Mouse (Mus musculus) spleen, adult 2 months (tissue): ENCODE results near the gene Hbs1l. TPM values are rescaled to one million over a fixed set of nuclear protein-coding genes. Genes with fewer than 3 reads are reported as not detected.
"Not testable (repeated sequence)": the region's sequence is repeated elsewhere in the genome, so short reads cannot be mapped to it uniquely, and the experiment has no call there.

Source experiments
- DNase-seq, 2 experiments: peaks; one replicate each; pipeline versions ENCODE4 v3.0.0 to v3.0.0-alpha.2; 2012 to 2021; ENCODE audit warnings: low spot score in 2 of 2, low read depth in 1 of 2
- H3K27ac ChIP-seq: fragments of 200-500 bp; 2 replicates; pipeline ENCODE4 v1.5.1; 2012; ENCODE audit warnings: low read length, inconsistent platforms; ENCODE audit not compliant: insufficient read depth
- H3K27me3 ChIP-seq: fragments of 200-500 bp; 2 replicates; pipeline ENCODE4 v1.6.1; 2012; ENCODE audit warnings: mild to moderate bottlenecking, moderate library complexity, low read length, inconsistent platforms; ENCODE audit not compliant: control insufficient read depth, insufficient read depth
- H3K36me3 ChIP-seq: fragments of 200-500 bp; 2 replicates; pipeline ENCODE4 v1.6.1; 2012; ENCODE audit warnings: mild to moderate bottlenecking, low read length, inconsistent platforms; ENCODE audit not compliant: control insufficient read depth, insufficient read depth
- H3K4me1 ChIP-seq: fragments of 200-500 bp; 2 replicates; pipeline ENCODE4 v1.6.1; 2011; ENCODE audit warnings: inconsistent platforms; ENCODE audit not compliant: control insufficient read depth, insufficient read depth, insufficient read length
- H3K4me3 ChIP-seq: fragments of 200-500 bp; 2 replicates; pipeline ENCODE4 v1.5.1; 2011; ENCODE audit warnings: mild to moderate bottlenecking, inconsistent platforms; ENCODE audit not compliant: insufficient read depth, insufficient read length; ENCODE audit errors: extremely low read depth
- CTCF ChIP-seq: fragments of 200-500 bp; IDR thresholded peaks from 2 replicates; pipeline ENCODE4 v1.5.1; 2011; ENCODE audit warnings: mild to moderate bottlenecking, inconsistent platforms; ENCODE audit not compliant: insufficient read depth, insufficient read length, insufficient replicate concordance; ENCODE audit errors: extremely low read depth
- POLR2A ChIP-seq: fragments of 200-500 bp; IDR thresholded peaks from 2 replicates; pipeline ENCODE4 v1.6.1; 2011; ENCODE audit warnings: low read depth, low read length, inconsistent platforms
- WGBS: fragments of 180-500 bp; shearing (Covaris S2); methylation state at CpG from one replicate; pipeline ENCODE4 v1.1.7; 2018; 5-methylcytosine and 5-hydroxymethylcytosine counted together
- polyA plus RNA-seq: library from polyadenylated mRNA; depleted of rRNA; stranded (reverse); fragments of >200 nt; gene quantifications from 2 replicates; pipeline ENCODE4 v1.2.3, GENCODE M21; 2012

The Hbs1l gene
- polyA plus RNA-seq, 1 experiment = 9.3 TPM

DNA sequence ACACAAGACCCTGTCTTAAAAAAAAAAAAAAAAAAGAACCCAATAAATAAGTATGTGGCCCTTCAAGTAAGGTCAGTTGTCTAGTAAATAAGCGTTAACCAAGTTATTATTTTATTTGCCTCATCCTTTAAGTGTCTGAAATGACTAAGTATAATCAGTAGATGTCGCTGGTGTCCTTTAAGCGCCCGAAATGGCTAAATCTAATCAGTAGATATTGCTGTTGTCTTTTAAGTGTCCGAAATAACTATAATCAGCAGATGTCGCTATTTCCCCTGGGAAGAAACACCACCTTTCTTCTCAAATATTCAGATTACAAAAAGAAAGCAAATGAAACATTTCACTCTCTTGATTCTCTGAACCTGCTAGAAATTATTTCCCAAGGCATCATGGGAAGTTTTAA is 87.1 kb downstream of the Hbs1l start:
- H3K4me1 ChIP-seq = no peaks in the 10 kb centered on the region
- no peaks in the 10 kb centered on the region for H3K36me3 ChIP-seq
- DNase-seq = peak in 1 of 2 experiments; percentile 49
- no peaks in the 10 kb centered on the region for H3K27me3 ChIP-seq
- H3K27ac ChIP-seq = no peak overlapping the region
- whole genome bisulfite sequencing = 8% methylated on average over 6 of the region's 6 CpGs
- TF ChIP-seq POLR2A = no peak
- TF ChIP-seq CTCF = no peak
- H3K4me3 ChIP-seq = no peak overlapping the region

DNA sequence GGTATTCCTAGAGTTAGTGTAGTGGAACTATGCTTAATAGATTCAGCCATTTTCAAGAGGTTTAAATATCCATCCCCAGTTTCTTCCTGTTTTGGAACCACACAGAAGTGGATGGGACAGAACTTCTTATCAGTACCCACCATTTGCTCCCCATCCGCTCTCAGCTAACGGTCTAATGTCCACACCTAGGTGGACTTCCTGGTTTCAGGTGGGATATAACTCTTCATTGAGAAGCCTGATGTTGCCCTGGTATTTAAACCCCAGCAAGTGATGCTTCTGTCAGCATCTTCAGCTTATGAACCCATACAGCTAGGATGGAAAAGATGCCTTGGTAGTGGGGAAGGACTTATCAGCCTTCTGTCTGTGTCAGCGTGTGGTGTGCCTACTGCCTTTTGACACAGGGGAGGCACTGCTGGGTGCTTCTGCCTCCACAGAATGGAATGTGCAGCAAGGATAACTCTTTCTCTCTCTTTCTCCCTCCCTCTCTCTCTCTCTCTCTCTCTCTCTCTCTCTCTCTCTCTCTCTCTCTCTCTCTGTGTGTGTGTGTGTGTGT is 89.4 kb downstream of the Hbs1l start:
- TF ChIP-seq POLR2A (no peak), CTCF (no peak)
- Histone ChIP-seq H3K4me3 (no peak overlapping the region), H3K36me3 (no peaks in the 10 kb centered on the region), H3K27ac (no peak overlapping the region), H3K27me3 (no peaks in the 10 kb centered on the region), H3K4me1 (no peaks in the 10 kb centered on the region)
- 62% methylated on average over 3 of the region's 3 CpGs for WGBS
- DNase-seq = no peak

DNA sequence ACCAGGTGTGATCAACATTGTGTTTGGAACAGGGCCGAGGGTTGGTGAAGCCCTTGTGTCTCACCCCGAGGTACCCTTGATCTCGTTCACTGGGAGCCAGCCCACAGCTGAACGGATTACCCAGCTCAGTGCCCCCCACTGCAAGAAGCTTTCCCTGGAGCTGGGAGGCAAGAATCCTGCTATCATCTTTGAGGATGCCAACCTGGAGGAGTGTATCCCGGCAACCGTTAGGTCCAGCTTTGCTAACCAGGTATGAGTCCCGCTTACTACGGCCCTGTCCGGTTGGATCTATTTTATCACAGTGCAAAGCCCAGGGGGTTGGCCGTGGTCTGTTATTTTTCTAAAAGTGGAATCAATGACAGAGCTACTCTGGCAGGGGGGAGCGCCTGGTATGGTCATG is 93.3 kb downstream of the Hbs1l start:
- DNase-seq = no peak
- H3K4me1 ChIP-seq = no peaks in the 10 kb centered on the region
- TF ChIP-seq POLR2A = no peak
- TF ChIP-seq CTCF = no peak
- 91% methylated on average over 11 of the region's 11 CpGs for WGBS
- H3K27me3 ChIP-seq = no peaks in the 10 kb centered on the region
- H3K36me3 ChIP-seq = no peaks in the 10 kb centered on the region
- H3K4me3 ChIP-seq = no peak overlapping the region
- H3K27ac ChIP-seq = no peak overlapping the region

DNA sequence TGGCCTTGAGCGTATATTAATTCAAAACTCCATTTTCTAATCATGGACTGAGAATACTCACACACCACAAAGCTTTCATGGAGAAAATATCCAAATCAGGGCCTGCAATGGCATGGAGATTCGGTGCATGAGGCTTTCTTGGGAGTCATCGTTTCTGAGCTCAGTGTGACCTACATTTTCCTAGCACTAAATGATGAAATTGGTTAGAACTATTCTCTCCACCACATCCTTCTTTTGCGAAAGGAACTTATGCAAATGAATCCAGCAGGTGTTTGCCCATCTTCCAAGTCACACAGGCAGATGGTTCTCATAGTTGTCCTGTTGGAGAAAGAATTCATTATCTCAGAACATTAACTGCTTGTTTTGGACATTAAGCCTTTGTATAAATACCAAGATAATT is 94.7 kb downstream of the Hbs1l start:
- WGBS = 82% methylated on average over 4 of the region's 4 CpGs
- Histone ChIP-seq H3K36me3 (no peaks in the 10 kb centered on the region), H3K4me3 (no peak overlapping the region), H3K27ac (no peak overlapping the region), H3K4me1 (no peaks in the 10 kb centered on the region), H3K27me3 (no peaks in the 10 kb centered on the region)
- TF ChIP-seq POLR2A (no peak), CTCF (no peak)
- DNase-seq = no peak

DNA sequence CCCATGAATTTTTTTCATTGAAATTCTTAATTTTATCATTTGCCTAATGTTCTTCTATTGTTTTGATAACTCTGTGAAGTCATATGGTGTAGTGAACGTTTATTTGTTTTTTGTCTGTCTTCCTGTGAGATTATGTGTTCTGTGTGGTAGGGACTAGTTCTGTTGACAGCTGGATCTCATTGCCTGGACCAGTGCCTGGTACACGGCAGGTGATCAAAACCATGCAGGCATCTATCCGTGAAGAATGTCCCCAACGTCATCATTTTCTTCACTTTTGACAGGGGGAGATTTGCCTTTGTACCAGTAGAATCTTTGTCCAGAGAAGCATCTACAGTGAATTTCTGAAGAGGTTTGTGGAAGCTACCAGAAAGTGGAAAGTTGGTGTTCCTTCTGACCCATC is 95.5 kb downstream of the Hbs1l start:
- Histone ChIP-seq H3K4me1 (no peaks in the 10 kb centered on the region), H3K27ac (no peak overlapping the region), H3K4me3 (no peak overlapping the region), H3K27me3 (no peaks in the 10 kb centered on the region), H3K36me3 (no peaks in the 10 kb centered on the region)
- TF ChIP-seq POLR2A (no peak), CTCF (no peak)
- no peak for DNase-seq
- 77% methylated on average over 4 of the region's 4 CpGs for WGBS

DNA sequence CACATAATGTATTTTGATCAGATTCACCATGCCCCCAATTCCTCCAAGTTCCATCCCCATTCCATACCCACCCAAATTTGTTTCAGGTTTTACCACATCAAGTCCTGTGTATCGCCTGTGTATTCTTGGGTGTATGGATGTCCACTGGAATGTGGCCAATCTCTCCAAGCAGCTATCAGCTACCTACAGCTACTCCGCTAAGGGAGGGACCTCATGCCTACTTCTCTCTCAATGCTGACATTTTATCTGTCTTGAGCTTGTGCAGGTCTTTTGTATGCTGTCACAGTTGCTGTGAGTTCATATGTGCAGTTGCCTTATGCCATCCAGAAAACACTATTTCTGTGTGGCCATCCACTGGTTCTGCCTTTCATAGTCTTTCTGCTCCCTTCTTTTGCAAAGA is 97.6 kb downstream of the Hbs1l start:
- no peak for DNase-seq
- WGBS = 84% methylated on average over 2 of the region's 2 CpGs
- no peaks in the 10 kb centered on the region for H3K4me1 ChIP-seq
- H3K36me3 ChIP-seq = no peaks in the 10 kb centered on the region
- TF ChIP-seq CTCF (no peak), POLR2A (no peak)
- no peaks in the 10 kb centered on the region for H3K27me3 ChIP-seq
- no peak overlapping the region for H3K4me3 ChIP-seq
- H3K27ac ChIP-seq = no peak overlapping the region

DNA sequence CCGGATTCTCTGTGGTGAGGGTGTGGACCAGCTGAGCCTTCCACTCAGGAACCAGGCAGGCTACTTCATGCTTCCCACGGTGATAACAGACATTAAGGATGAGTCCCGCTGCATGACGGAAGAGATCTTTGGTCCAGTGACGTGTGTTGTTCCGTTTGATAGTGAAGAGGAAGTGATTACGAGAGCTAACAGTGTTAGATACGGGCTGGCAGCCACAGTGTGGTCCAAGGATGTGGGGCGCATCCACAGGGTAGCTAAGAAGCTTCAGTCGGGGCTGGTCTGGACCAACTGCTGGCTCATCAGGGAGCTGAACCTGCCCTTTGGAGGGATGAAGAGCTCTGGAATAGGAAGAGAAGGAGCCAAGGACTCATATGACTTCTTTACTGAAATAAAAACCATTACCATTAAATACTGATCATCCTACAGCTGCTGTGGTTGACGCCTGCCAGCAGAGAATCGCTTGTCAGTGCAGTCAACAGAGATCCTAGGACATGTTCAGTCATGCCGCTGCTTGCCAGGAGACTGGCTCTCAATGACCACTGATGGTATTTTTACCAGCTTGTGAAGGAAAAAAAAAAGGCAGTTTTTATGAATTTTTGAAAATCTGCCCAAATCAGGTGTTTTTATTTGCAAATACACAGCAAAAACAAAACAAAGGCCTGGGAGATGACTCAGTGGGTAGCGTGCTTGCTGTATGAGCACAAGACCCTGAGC is 99.8 kb downstream of the Hbs1l start:
- Histone ChIP-seq H3K4me3 (no peak overlapping the region), H3K36me3 (no peaks in the 10 kb centered on the region), H3K27me3 (no peaks in the 10 kb centered on the region), H3K27ac (no peak overlapping the region), H3K4me1 (no peaks in the 10 kb centered on the region)
- no peak for DNase-seq
- 70% methylated on average over 14 of the region's 14 CpGs for WGBS
- no peak for TF ChIP-seq CTCF
- TF ChIP-seq POLR2A = no peak

DNA sequence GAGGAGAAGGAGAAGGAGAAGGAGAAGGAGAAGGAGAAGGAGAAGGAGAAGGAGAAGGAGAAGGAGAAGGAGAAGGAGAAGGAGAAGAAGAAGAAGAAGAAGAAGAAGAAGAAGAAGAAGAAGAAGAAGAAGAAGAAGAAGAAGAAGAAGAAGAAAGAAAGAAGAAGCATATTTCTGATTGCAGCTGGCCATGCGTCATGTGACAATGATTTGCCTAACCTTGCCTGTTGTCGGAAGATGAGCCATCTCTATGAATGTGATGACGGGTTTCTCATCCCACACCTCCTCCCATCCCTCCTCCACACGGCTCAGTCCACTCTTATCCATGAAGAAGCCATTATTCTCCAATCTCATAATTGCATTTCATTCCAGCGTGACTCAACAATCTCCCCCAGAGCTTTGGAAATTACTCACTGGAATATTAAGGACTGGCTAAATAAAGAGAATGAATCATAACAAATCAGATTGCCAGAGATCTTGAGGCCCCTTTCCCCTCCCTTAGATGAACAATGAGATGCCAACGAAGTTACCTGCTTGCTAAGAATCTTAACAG is 103.2 kb downstream of the Hbs1l start:
- not testable (repeated sequence) for H3K27me3 ChIP-seq, H3K27ac ChIP-seq, DNase-seq, H3K4me3 ChIP-seq, H3K36me3 ChIP-seq, H3K4me1 ChIP-seq
- 88% methylated on average over 6 of the region's 6 CpGs for WGBS
